ENCODE assay signal across 22 mouse cellular contexts in genomic region chr2:139629653-139630052, GRCm38 (mm10). TPM values are rescaled to one million over a fixed set of nuclear protein-coding genes. Genes with fewer than 3 reads are reported as not detected.
A peak's percentile ranks its signal among the peaks of the same experiment; 100 is the strongest.
DNase-seq lines count a peak whose midpoint lies in the region; ATAC-seq and TF ChIP-seq lines count a peak whose summit lies in the region.
"Had no signal": no experiment of that assay in that cellular context is flagged by ENCODE, and none has a peak within 500 bp of the region (broad histone marks: within the 10 kb centered on the region; RNA-seq: fewer than 3 reads in every experiment).

No protein-coding gene starts in this region.

- no peaks in the 10 kb centered on the region for H3K27me3 ChIP-seq in kidney, embryonic 15.5 days
- no peaks in the 10 kb centered on the region for H3K27me3 ChIP-seq in kidney, adult 2 months (replicated peaks; ENCODE audit: control insufficient read depth, insufficient read depth, low read length)
- H3K27me3 ChIP-seq in kidney, postnatal 0 days (ENCODE audit: insufficient read depth, low read length) = no peaks in the 10 kb centered on the region
- H3K27me3 ChIP-seq in midbrain, embryonic 11.5 days (ENCODE audit: control insufficient read depth, insufficient read depth, low read length) = no peaks in the 10 kb centered on the region
- no peaks in the 10 kb centered on the region for H3K27me3 ChIP-seq in midbrain, embryonic 15.5 days (replicated peaks)
- H3K27me3 ChIP-seq: embryonic facial prominence, embryonic 13.5 days; embryonic facial prominence, embryonic 15.5 days; forebrain, embryonic 12.5 days had no signal

- 41% methylated on average over 3 of the region's 3 CpGs for WGBS in kidney, embryonic 15.5 days
- 67% methylated on average over 3 of the region's 3 CpGs for WGBS in kidney, adult 2 months
- 43% methylated on average over 3 of the region's 3 CpGs for WGBS in kidney, postnatal 0 days
- 68% methylated on average over 3 of the region's 3 CpGs for WGBS in midbrain, embryonic 11.5 days
- WGBS in midbrain, embryonic 15.5 days = 59% methylated on average over 3 of the region's 3 CpGs

- TF ChIP-seq POLR2A in kidney, adult 2 months (IDR thresholded peaks at IDR 0.05; ENCODE audit: low read depth, low read length) = no peak

- TF ChIP-seq CTCF in kidney, adult 2 months (conservative IDR thresholded peaks at IDR 0.05; ENCODE audit: insufficient read depth, insufficient read length, low read depth, low read length) = no peak
- TF ChIP-seq CTCF in kidney, postnatal 0 days (IDR thresholded peaks at IDR 0.05; ENCODE audit: low read depth) = no peak

- peak overlapping the region; percentile 61; the same call in 1 of the 2 replicates for H3K27ac ChIP-seq in kidney, embryonic 15.5 days
- H3K27ac ChIP-seq in kidney, adult 2 months (ENCODE audit: insufficient read depth, low read depth, low read length) = no peak overlapping the region
- no peak overlapping the region for H3K27ac ChIP-seq in kidney, postnatal 0 days
- no peak overlapping the region for H3K27ac ChIP-seq in midbrain, embryonic 11.5 days (ENCODE audit: low read depth, low read length)
- H3K27ac ChIP-seq in midbrain, embryonic 15.5 days = no peak overlapping the region
- H3K27ac ChIP-seq: embryonic facial prominence, embryonic 13.5 days; embryonic facial prominence, embryonic 15.5 days; forebrain, embryonic 10.5 days; forebrain, embryonic 12.5 days had no signal

- H3K4me2 ChIP-seq in kidney, embryonic 15.5 days = no peak overlapping the region
- no peak overlapping the region for H3K4me2 ChIP-seq in kidney, postnatal 0 days (ENCODE audit: low read length)
- no peak overlapping the region for H3K4me2 ChIP-seq in midbrain, embryonic 11.5 days
- H3K4me2 ChIP-seq in midbrain, embryonic 15.5 days = no peak overlapping the region
- H3K4me2 ChIP-seq: embryonic facial prominence, embryonic 13.5 days; embryonic facial prominence, embryonic 15.5 days; forebrain, embryonic 12.5 days had no signal

- peak; percentile 75 for ATAC-seq in kidney, embryonic 15.5 days (replicated peaks; ENCODE audit: low FRiP score)
- ATAC-seq in kidney, postnatal 0 days (replicated peaks; ENCODE audit: low FRiP score, low read depth) = 0 out of 2 replicates have a peak, but pooled peaks have one; percentile 10
- ATAC-seq in midbrain, embryonic 11.5 days (ENCODE audit: low FRiP score) = no peak
- no peak for ATAC-seq in midbrain, embryonic 15.5 days (replicated peaks)
- ATAC-seq: forebrain, embryonic 14.5 days had no signal

- H3K4me1 ChIP-seq in kidney, embryonic 15.5 days = peaks cover 14% of the 10 kb centered on the region
- no peaks in the 10 kb centered on the region for H3K4me1 ChIP-seq in kidney, adult 2 months (ENCODE audit: control insufficient read depth, insufficient read depth, low read length)
- no peaks in the 10 kb centered on the region for H3K4me1 ChIP-seq in kidney, postnatal 0 days (replicated peaks; ENCODE audit: insufficient read depth, low read length)
- H3K4me1 ChIP-seq in midbrain, embryonic 11.5 days (ENCODE audit: control insufficient read depth, insufficient read depth, low read length) = no peaks in the 10 kb centered on the region
- no peaks in the 10 kb centered on the region for H3K4me1 ChIP-seq in midbrain, embryonic 15.5 days
- H3K4me1 ChIP-seq: embryonic facial prominence, embryonic 13.5 days; embryonic facial prominence, embryonic 15.5 days; forebrain, embryonic 10.5 days; forebrain, embryonic 12.5 days had no signal

- no peak for DNase-seq in kidney, adult 2 months
- no peak for DNase-seq in kidney, postnatal 0 days (ENCODE audit: low spot score)
- no peak for DNase-seq in kidney, postnatal 10 days
- peak; percentile 64 for DNase-seq in midbrain, embryonic 11.5 days (ENCODE audit: low spot score, missing footprints)
- DNase-seq: adrenal gland, adult 2 months; adrenal gland, postnatal 10 days; adrenal gland, postnatal 25 days; cerebellum, adult 11 months; cerebellum, adult 18-20 months; cerebellum, adult 8-10 months; cerebellum, adult 9-11 months; cerebellum, postnatal 14 days; cerebellum, postnatal 36 days; embryo, embryonic 11 days had no signal

- no peak overlapping the region for H3K9ac ChIP-seq in kidney, embryonic 15.5 days
- H3K9ac ChIP-seq in kidney, postnatal 0 days (ENCODE audit: low read depth, low read length) = no peak overlapping the region
- H3K9ac ChIP-seq in midbrain, embryonic 11.5 days (ENCODE audit: low read length) = no peak overlapping the region
- H3K9ac ChIP-seq in midbrain, embryonic 15.5 days = no peak overlapping the region
- H3K9ac ChIP-seq: embryonic facial prominence, embryonic 13.5 days; embryonic facial prominence, embryonic 15.5 days; forebrain, embryonic 12.5 days had no signal

- H3K4me3 ChIP-seq in kidney, embryonic 15.5 days (replicated peaks) = no peak overlapping the region
- no peak overlapping the region for H3K4me3 ChIP-seq in kidney, adult 2 months (ENCODE audit: insufficient read depth, low read depth, low read length)
- no peak overlapping the region for H3K4me3 ChIP-seq in kidney, postnatal 0 days (replicated peaks; ENCODE audit: low read depth, low read length)
- no peak overlapping the region for H3K4me3 ChIP-seq in midbrain, embryonic 11.5 days (ENCODE audit: low read depth, low read length)
- H3K4me3 ChIP-seq in midbrain, embryonic 15.5 days = no peak overlapping the region
- H3K4me3 ChIP-seq: embryonic facial prominence, embryonic 13.5 days; embryonic facial prominence, embryonic 15.5 days; erythroblast, embryonic 14.5 days; forebrain, embryonic 10.5 days; forebrain, embryonic 12.5 days had no signal

- H3K36me3 ChIP-seq in kidney, embryonic 15.5 days = no peaks in the 10 kb centered on the region
- no peaks in the 10 kb centered on the region for H3K36me3 ChIP-seq in kidney, adult 2 months (ENCODE audit: control insufficient read depth, insufficient read depth, low read length)
- no peaks in the 10 kb centered on the region for H3K36me3 ChIP-seq in kidney, postnatal 0 days (ENCODE audit: insufficient read depth, low read length)
- H3K36me3 ChIP-seq in midbrain, embryonic 11.5 days (ENCODE audit: control insufficient read depth, insufficient read depth, low read length) = no peaks in the 10 kb centered on the region
- H3K36me3 ChIP-seq in midbrain, embryonic 15.5 days (replicated peaks) = no peaks in the 10 kb centered on the region
- H3K36me3 ChIP-seq: embryonic facial prominence, embryonic 13.5 days; embryonic facial prominence, embryonic 15.5 days; forebrain, embryonic 10.5 days; forebrain, embryonic 12.5 days had no signal

- no peaks in the 10 kb centered on the region for H3K9me3 ChIP-seq in kidney, embryonic 15.5 days (replicated peaks)
- H3K9me3 ChIP-seq in kidney, postnatal 0 days (replicated peaks; ENCODE audit: low read length) = no peaks in the 10 kb centered on the region
- no peaks in the 10 kb centered on the region for H3K9me3 ChIP-seq in midbrain, embryonic 11.5 days (ENCODE audit: control insufficient read depth, low read length)
- H3K9me3 ChIP-seq in midbrain, embryonic 15.5 days = no peaks in the 10 kb centered on the region
- H3K9me3 ChIP-seq: embryonic facial prominence, embryonic 13.5 days; embryonic facial prominence, embryonic 15.5 days; forebrain, embryonic 10.5 days; forebrain, embryonic 12.5 days had no signal

RNA-seq across cellular contexts. Expression of gene Ism1, which starts 48.3 kb away (rescaled TPM):
- polyA plus RNA-seq in kidney, embryonic 15.5 days (2015; fragmentation: Nextera tagmentation; extraction: Ambion mirVana) = 4.7 and 4.9 TPM in 2 replicates
- 0.67 and 0.90 TPM in 2 replicates for polyA plus RNA-seq in kidney, adult 2 months (2012; rRNA removed)
- polyA plus RNA-seq in kidney, postnatal 0 days (2015; fragmentation: Nextera tagmentation; extraction: Ambion mirVana) = 3.3 and 3.4 TPM in 2 replicates
- polyA plus RNA-seq in midbrain, embryonic 11.5 days (2014; fragmentation: Nextera tagmentation; extraction: Ambion mirVana) = 0.55 and 0.56 TPM in 2 replicates
- 0.41 and 0.72 TPM in 2 replicates for polyA plus RNA-seq in midbrain, embryonic 15.5 days (2015; fragmentation: Nextera tagmentation; extraction: Ambion mirVana)
- polyA plus RNA-seq: erythroblast, embryonic 14.5 days had no signal

Comparison
In these comparisons a context has a peak if more than half of its experiments do, and no peak if none do; other contexts are left out.
1. ATAC-seq: peak in kidney, embryonic 15.5 days (single experiment) and kidney, postnatal 0 days (single experiment); none in midbrain, embryonic 11.5 days (single experiment) and midbrain, embryonic 15.5 days (single experiment).